Mouse (Mus musculus) sigmoid colon, adult 10 weeks (tissue): ENCODE data around the gene I0C0044D17Rik. TPM values are rescaled to one million over a fixed set of nuclear protein-coding genes. Genes with fewer than 3 reads are reported as not detected.

ENCODE experiments used
- polyA plus RNA-seq: library from polyadenylated mRNA; stranded (reverse); fragments of 350-450 nt; fragmentation: Illumina TruSeq; extraction: RNeasy Lipid Tissue Mini Kit (QIAGEN cat#74804); gene quantifications from one replicate; pipeline ENCODE4 v1.2.3, GENCODE M21; 2014; ENCODE audit warnings: low read depth, low replicate concordance

I0C0044D17Rik gene
- not detected for polyA plus RNA-seq

DNA sequence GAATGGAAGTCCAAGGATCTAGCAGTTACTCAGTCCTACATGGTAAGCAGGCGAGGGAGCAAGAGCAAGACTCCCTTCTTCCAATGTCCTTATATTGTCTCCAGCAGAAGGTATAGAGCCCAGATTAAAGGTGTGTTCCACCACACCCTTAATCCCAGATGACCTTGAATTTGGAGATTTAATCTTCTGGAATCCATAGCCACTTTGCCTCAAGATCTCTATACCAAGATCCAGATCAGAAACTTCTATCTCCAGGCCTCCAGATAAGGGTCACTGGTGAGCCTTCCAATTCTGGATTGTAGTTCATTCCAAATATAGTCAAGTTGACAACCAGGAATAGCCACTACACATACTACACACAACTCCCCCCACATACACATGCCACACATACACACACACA, at the start of gene I0C0044D17Rik:
I0C0044D17Rik (minus strand) TSS at position 101 of the 400 bp plus-strand sequence.

DNA sequence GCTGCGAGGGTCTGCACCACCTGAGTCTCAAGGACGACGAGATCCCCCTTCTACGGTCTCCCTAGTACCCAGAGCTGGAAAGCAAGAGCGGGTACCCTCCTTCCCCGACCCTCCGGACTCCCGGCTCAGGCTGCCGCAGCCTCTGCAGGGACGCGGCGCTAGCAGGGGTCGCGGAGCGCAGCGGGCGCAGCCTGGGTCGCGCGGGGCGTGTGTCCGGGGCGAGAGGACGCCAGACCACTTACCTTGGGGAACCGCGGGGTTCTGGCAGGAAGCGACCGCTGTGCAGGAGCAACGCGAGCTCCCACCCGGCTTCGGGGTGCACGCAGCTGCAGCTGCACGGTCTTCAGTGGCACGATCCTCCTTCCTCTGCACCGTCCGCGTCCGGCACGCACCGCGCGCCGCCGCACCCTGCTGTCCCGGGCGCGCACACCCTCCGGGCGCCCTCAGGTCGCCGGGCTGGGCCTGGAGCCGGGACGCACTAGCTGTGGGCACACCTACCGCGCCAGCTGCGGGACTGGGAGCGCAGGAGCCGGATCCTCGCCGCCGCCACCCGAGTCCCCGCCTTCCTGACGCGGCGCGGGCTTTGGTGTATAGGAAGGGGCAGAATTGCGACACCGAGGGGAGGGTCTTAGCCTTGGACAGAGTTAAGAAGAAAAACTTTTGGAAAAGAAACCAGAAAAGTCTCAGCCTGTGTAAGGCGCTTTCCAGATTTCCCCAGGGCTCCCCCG, 6.3 kb downstream of the I0C0044D17Rik start, which contains the start of gene Kank4:
Kank4 (minus strand) TSS at position 354 of the 728 bp plus-strand sequence.

Other genes with a start within 250 kb of the I0C0044D17Rik start
- gene L1td1, start 97.1 kb downstream of the I0C0044D17Rik start, polyA plus RNA-seq: not detected
- 0.50 TPM for gene Kank4, start 6.3 kb downstream of the I0C0044D17Rik start, polyA plus RNA-seq
- gene Usp1, start 100.0 kb upstream of the I0C0044D17Rik start, polyA plus RNA-seq: 107 TPM
- gene Angptl3, start 207.1 kb upstream of the I0C0044D17Rik start, polyA plus RNA-seq: 0.60 TPM